Mouse (Mus musculus) mouse trophoblast stem cell (cell line): Measurements from ENCODE around the gene Lhfpl5.
"Not testable (repeated sequence)": the region's sequence is repeated elsewhere in the genome, so short reads cannot be mapped to it uniquely, and the experiment has no call there.

ENCODE experiments used
- in situ Hi-C, 2 experiments: fragments of 300-500 bp; cut with MseI, MboI; formaldehyde crosslinking; loops; 2 replicates in 1 of 2; 3 replicates in 1 of 2; pipeline ENCODE4 v1.15.1; 2025

Lhfpl5 gene

DNA sequence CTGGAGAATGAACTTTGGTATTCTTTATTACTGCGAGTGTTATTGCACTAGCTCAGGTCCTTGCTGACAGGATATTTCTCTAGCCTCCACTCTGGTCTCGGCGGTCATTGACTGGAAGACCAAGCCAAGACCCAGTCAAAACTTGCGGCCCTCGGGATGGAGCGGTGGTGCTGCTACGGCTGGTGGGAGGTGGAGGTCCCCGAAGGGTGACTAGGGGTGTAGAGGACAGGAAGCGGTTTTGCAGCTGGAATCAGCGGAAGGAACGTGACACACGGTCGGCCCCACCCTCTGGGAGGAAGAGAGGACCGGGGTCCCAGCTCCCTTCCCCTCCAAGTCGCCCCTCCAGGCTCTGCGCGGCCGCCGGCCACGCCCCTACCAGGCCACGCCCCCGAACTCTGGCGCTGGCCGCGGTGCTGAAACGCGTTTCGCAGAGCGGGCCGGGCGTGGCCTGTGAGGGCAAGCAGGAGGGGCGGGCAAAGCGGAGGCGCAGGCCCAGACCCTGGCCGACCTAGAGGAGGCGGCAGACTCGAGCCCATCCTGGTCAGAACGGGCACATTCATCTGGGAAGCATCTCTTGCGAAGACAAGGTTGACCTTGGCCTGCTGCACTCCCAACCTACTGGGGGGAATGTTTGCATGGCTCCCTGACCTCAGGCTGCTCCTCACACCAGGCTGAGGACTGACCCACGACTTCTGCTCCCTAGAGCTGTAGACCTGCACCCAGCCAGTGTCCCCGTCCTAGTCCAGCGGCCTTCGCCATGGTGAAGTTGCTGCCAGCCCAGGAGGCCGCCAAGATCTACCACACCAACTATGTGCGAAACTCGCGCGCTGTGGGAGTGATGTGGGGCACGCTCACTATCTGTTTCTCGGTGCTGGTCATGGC is at the start of gene Lhfpl5:
Lhfpl5 (plus strand) TSS at position 398 of the 882 bp plus-strand sequence.
- in situ Hi-C loops = no loop called here

GRCm38 (mm10) chr17:28527184-28528042 is 48.0 kb upstream of the Lhfpl5 start:
- in situ Hi-C loops = loop anchor here in 1 of 2 experiments (10.0 kb wide), 1 partner anchor 123 kb away; no protein-coding TSS in a partner anchor

- in situ Hi-C loops = loop anchor here in 1 of 2 experiments (10.0 kb wide), 1 partner anchor 123 kb away; no protein-coding TSS in a partner anchor
Measured at GRCm38 (mm10) chr17:28528043-28528351, 47.4 kb upstream of the Lhfpl5 start.

GRCm38 (mm10) chr17:28529116-28529515 is 46.3 kb upstream of the Lhfpl5 start:
- in situ Hi-C loops = loop anchor here in 1 of 2 experiments (10.0 kb wide), 1 partner anchor 124 kb away; no protein-coding TSS in a partner anchor

- in situ Hi-C loops = no loop called here
Measured at GRCm38 (mm10) chr17:28530506-28530905, 44.9 kb upstream of the Lhfpl5 start, which contains the start of gene Armc12. Gene Armc12, plus strand, starts transcription at chr17:28530806.

DNA sequence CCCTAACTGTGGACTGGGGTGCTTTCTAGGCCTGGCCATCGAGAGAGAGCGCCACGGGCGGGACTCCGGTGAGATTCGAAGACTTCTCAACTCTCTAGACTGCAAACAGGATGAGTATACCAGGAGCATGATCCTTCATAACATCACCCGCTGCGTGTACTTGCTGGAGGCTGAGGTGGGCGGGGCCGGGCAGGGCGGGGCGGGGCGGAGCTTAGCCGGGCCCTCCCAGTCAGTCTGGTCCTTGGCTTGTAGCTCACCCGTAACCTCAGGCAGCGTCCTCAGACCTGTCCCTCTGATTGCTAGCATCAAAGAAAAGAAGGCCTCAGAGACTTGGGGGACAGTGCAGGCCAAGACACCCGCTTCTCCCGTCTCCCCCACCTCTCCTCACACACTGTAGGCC is 43.5 kb upstream of the Lhfpl5 start:
- in situ Hi-C loops = no loop called here

DNA sequence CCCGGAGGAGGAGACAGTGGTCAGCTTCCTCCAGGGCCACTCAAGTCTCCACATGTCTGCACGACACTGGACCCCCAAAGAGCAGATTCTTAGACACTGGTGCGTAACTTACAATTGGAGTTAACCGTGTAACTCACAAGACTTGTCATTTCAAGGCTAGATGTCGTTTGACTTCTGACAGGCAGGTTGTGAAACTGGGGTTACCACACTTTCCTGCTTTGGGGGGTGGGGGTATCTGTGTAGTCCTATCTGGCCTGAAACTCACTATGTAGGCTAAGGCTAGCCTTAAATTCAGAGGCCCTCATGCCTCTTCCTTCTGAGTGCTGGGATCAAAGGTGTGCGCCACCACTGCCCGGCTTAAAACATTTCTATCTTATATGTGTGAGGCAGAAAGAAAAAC is 42.9 kb upstream of the Lhfpl5 start:
- in situ Hi-C loops = no loop called here

DNA sequence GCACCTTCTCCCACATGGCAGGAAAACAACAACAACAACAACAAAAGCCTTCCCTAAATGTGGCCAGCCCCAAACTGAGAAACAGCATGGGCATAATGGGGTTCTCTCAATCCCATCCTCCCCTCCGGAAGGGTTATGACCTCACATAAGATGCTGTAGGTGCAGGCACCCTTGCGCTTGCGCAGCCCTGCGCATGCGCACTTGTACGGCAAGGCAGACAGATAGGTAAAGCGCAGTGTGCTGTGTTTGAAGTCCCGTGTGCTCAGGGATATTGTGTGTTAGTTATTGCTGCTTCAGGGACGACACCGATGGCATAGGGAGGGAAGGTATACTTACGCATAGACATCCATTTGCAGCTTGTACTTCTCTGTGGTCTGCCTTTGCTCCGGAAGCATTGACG is 42.1 kb upstream of the Lhfpl5 start:
- in situ Hi-C loops = no loop called here

DNA sequence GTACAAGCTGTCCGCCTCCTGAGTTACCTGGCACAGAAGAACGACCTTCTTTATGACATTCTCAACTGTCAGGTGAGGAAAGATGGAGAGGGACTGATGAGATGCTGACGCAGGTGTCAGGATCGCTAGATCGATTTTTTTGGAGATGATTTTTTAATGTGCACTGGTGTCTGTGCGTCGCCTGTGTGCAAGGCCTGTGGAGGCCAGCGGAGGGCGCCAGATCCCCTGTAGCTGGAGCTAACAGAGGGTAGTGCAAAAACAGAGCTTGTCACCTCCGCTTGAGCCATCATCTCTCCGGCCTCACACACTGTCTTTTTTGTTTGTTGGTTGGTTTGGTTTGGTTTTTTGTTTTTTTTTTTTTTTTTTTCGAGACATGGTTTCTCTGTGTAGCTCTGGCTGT is 37.6 kb upstream of the Lhfpl5 start:
- in situ Hi-C loops = no loop called here

- in situ Hi-C loops = no loop called here
Measured at GRCm38 (mm10) chr17:28546925-28547324, 28.5 kb upstream of the Lhfpl5 start.

- in situ Hi-C loops = no loop called here
Measured at GRCm38 (mm10) chr17:28548550-28548949, 26.9 kb upstream of the Lhfpl5 start.

DNA sequence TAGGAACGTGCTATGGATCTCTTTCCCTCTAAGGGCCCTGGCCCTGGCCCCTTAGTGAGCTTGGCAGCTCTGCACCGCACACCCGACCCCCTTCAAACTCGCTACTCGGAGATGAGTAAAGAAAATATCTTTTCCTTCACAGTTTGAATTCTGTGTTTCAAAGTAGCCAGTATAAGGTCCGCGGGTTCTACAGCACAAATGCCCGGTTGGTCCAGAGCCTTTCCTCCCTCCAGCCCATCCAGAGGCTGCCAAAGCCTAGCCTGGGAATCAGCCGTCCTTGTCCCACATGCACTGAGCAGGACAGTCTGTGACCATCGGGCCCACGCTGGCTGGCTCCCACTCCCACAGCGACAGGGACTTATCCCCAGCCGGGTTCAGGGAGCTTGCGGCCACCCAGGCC is 26.3 kb upstream of the Lhfpl5 start, which contains the start of gene Clpsl2:
Clpsl2 (plus strand) TSS at position 301 of the 400 bp plus-strand sequence.
- in situ Hi-C loops = no loop called here

DNA sequence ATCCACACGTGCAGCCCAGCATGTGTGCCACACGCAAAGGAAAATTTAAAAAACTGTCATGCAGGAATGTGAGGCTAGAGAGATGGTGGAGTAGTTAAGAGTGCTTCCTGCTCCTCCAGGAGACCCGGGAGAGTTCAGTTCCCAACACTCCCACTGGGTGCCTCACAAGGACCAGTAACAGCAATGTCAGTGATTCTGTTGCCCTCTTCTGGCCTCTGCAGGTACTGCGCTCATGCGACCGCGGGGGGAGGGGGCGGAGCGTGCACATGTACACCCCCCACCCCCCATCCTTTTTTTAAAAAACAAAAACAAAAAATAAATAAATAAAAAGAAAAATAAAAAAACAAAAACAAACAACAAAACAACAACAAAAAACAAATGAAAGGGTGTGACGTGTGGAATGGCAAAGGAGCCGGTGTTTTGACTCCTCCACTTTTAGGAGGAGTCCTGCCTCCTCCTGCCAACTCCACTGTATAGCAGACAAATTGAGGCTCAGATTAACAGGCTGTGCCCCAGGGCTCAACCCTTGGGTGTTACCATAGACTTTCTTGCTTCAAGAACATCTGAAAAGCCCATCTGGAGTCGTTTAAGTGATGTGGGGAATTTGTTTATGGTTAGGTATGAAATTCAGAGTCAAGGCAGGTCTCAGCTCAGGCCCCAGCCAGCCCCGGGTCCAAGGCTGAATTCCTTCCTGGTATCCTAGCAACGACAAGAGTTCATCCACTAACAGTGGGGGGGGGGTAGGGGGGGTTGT is 22.2 kb upstream of the Lhfpl5 start:
- in situ Hi-C loops = no loop called here

DNA sequence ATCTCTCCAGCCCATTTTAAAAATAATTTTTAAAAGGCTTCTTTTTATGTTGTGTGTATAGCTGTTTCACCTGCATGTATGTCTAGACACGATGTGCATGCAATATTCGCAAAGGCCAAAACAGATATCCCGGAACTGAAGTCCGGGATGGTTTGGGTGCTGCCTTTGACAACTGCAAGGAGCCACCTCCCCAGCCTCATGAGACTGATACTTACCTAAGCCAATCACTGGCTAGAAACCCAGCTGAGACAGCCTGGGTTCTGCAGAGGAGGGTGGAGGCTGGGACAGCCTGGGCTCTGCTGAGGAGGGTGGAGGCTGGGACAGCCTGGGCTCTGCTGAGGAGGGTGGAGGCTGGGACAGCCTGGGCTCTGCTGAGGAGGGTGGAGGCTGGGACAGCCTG is 21.4 kb upstream of the Lhfpl5 start:
- in situ Hi-C loops = not testable (repeated sequence)

DNA sequence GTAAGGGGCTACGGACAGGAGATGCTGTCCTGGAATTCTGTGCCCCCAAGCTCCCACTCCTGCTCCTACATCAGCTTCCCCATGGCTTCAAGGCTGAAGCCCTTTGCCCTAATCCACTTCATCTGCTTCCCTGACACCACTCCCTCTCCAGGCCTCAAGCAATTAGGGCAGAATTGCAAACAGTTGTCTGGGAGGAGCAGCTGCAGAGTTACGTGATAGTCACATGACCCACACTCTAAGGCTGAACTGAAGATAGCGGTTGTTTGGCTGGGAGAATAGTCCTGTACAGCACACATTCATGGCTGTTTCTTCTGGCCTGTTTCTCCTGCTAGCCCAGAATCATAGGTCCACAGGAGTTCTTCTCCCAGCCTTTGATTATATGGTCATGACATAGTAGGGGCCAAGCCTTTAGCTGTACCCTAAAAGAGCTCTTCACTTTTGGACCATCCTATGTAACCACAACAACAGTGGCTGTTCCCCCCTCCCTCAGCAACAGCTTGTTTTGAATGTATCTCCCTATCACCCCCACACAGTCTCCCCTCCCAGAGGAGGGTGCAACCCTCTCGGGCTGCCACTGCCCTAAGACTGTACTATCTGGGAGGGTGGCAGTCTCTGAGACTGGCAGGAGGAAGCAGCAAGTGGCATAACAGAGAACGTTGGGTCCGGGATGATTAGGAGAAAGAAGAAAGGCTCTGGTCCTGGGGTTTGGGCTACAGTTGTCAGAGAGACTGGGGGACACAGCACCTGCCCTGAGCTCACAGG is 18.6 kb upstream of the Lhfpl5 start:
- in situ Hi-C loops = no loop called here

DNA sequence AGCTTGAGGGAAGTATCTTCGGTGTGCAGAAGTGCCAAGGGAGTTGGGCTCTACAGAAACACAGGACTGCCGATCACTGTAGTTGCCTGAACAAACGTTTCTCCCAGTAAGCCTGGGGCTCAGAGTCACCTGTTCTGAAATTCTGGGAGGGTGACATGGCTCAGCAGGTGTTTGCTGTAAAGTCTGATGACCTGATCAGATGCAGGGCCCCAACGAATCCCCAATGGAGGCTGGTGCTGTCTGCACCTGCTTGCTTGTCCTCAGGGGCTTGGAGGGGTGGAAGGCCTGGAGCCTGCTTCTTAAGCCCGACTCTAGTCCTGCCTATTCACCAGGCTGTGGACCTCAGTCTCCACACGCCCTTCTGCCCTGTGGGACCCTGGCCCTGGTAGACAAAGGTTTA is 17.7 kb upstream of the Lhfpl5 start:
- in situ Hi-C loops = no loop called here

GRCm38 (mm10) chr17:28560598-28560997 is 14.8 kb upstream of the Lhfpl5 start, which contains the start of gene Clps:
Gene Clps, minus strand, starts transcription at chr17:28560766.
- in situ Hi-C loops = no loop called here

DNA sequence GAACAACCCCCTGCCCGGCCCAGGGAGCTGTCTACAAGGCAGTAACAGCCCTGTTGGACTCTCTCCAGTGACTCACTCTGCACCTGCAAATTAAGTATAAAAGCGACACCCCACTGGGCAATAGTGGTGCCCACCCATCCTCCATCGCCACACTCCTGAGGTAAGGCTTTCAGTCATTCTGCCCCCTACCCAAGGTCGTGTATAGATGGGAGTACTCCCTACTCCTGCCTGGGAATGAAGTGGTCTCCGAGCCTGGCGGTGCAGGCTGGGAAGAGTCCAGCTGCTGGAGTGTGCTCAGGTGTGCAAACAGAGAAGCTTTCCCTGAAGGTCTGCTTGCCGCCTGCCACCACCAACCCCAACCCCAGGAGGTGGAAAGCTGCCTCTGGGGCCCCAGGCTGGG is 13.8 kb upstream of the Lhfpl5 start:
- in situ Hi-C loops = no loop called here

DNA sequence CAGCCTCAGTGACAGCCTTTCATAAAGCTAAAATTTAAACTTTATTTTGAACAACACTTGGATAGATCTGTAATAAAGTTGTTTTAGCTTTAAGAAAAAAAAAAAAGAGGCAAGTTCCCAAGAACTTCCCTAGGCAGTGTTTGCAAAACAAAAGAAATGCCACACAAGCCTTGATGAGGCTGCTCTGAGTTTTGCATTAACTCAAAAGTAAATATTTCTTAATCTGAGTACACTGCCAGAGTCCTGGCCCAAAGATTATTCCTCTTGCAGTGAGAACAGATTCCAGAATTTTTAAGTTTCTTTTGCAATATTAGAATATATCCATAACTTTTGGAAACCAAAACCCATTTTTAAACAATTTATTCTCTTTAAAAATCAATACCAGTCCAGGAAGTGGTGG is 10.3 kb upstream of the Lhfpl5 start:
- in situ Hi-C loops = no loop called here

GRCm38 (mm10) chr17:28567541-28567940 is 7.9 kb upstream of the Lhfpl5 start:
- in situ Hi-C loops = no loop called here

DNA sequence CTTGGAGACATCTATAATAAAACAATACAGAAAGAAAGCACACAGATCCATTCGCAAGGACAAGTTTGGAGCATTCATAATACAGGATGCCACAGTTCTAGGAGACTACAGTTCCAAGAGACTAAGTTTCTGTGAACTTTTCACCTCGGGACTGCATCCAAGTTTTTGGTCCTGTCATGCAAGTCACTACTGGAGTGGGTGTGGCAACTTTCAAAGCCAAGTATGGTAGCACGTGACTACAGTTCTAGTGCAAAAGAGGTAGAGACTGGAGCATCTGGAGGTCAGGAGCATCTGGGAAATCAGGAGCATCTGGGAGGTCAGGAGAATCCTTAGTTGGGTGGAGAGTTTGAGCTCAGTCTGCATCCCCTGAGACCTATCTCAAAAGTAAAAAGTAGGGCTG is 3.6 kb upstream of the Lhfpl5 start:
- in situ Hi-C loops = no loop called here
